Mouse (Mus musculus) activated CD4-positive, CD25-positive, alpha-beta regulatory T cell (primary cell): ENCODE measurements around the gene Vmn1r68. TPM values are rescaled to one million over a fixed set of nuclear protein-coding genes. Genes with fewer than 3 reads are reported as not detected.

Experiments
- polyA plus RNA-seq, 2 experiments: library from polyadenylated mRNA; unstranded; fragments of 100-300 nt; shearing (Covaris generic); gene quantifications; one replicate each; pipeline ENCODE4 v1.2.1; 2017

The Vmn1r68 gene
- polyA plus RNA-seq = under 1 TPM in 1 of 2 experiments, not detected in 1; 0.29 TPM

GRCm38 (mm10) chr7:10558385-10558784 is at the start of gene Vmn1r68:
TSS of gene Vmn1r68 (minus strand) at chr7:10558485.

GRCm38 (mm10) chr7:10494786-10495521 is 63.3 kb downstream of the Vmn1r68 start, which contains the start of gene Zik1:
TSS of gene Zik1 (minus strand) at chr7:10495394.

Other genes with a start within 250 kb of the Vmn1r68 start
- under 1 TPM in 1 of 2 experiments, not detected in 1; 0.28 TPM for gene Vmn1r67, start 115.2 kb downstream of the Vmn1r68 start, polyA plus RNA-seq
- 1 to 10 TPM; 1.4 to 1.9 TPM for gene Zik1, start 63.1 kb downstream of the Vmn1r68 start, polyA plus RNA-seq
- not detected for gene Vmn1r69, start 55.2 kb upstream of the Vmn1r68 start, polyA plus RNA-seq
- gene Vmn1r70, start 73.0 kb upstream of the Vmn1r68 start, polyA plus RNA-seq = under 1 TPM in 1 of 2 experiments, not detected in 1; 0.28 TPM
- gene Nlrp4b, start 129.3 kb upstream of the Vmn1r68 start, polyA plus RNA-seq = under 1 TPM in 1 of 2 experiments, not detected in 1; 0.23 TPM
- gene Vmn1r71, start 195.9 kb upstream of the Vmn1r68 start, polyA plus RNA-seq = under 1 TPM in 1 of 2 experiments, not detected in 1; 0.27 TPM